Mouse (Mus musculus): ENCODE data around the gene Ccdc73.

DNA sequence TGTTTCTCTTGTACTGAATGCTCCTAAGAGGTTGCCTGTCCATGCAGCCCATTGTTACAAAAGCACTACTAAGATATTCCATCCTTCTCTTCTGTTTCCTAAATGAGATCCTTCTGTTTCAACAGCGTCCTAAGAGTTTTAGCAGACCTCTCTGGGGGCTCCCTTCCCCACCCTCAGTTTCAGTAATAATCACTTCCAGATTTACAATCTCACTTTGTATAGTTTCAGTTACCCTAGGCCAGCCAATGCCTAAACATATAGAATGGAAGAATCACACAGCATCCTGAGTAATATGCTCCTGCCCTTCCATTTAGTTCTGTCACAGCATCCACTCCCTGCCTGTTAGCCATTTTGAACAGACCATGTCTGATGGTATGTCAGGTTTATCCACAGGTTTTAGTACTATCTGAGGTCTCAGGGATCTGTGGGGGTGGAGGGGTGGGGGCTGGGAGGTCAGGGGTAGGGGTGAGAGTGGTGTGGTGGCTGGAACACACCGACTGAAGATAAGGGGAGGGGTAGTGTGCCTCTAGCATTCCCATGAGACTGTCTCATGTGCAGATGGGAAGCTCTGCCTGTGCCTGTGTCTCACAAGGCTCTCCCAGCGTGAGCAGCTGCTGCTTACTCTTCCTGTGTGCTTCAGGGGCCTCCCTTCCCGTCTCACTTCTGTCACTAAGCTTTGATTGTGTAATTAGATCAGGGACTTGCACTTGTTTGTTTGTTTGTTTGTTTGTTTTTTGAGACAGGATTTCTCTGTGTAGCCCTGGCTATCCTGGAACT lies 20.8 kb upstream of the Ccdc73 start:
- TF ChIP-seq POLR2A (IDR thresholded peaks at IDR 0.05; ENCODE audit: low read depth, low read length) = no peak
- no peak for TF ChIP-seq CTCF (IDR thresholded peaks at IDR 0.05; ENCODE audit: borderline replicate concordance, insufficient read depth, low read length)

All from embryonic fibroblast, embryonic 13.5 days (primary cell).